Mouse (Mus musculus) bone marrow, adult 2 months (tissue): ENCODE measurements around the gene Zfp683. TPM values are rescaled to one million over a fixed set of nuclear protein-coding genes. Genes with fewer than 3 reads are reported as not detected.

Experiments used
- H3K27ac ChIP-seq: fragments of 200-500 bp; 2 replicates; pipeline ENCODE4 v1.5.1; 2012; ENCODE audit warnings: low read depth, mild to moderate bottlenecking, control low read depth, inconsistent platforms, low read length; ENCODE audit not compliant: control insufficient read depth, poor library complexity, insufficient read depth
- H3K4me1 ChIP-seq: fragments of 200-500 bp; 2 replicates; pipeline ENCODE4 v1.6.1; 2011; ENCODE audit warnings: low read length; ENCODE audit not compliant: control insufficient read depth, insufficient read depth
- H3K4me3 ChIP-seq: fragments of 200-500 bp; replicated peaks from 2 replicates; pipeline ENCODE3; 2011; ENCODE audit warnings: mild to moderate bottlenecking, low read depth, low read length, control low read depth; ENCODE audit not compliant: control insufficient read depth
- CTCF ChIP-seq: fragments of 200-500 bp; IDR thresholded peaks from 2 replicates; pipeline ENCODE4 v1.5.1; 2011; ENCODE audit warnings: low read length, control low read depth; ENCODE audit not compliant: control insufficient read depth, insufficient read depth
- POLR2A ChIP-seq: fragments of 200-500 bp; IDR thresholded peaks from 2 replicates; pipeline ENCODE4 v1.6.1; 2011; ENCODE audit warnings: low read depth, mild to moderate bottlenecking, control low read depth, low read length, borderline replicate concordance; ENCODE audit not compliant: control insufficient read depth
- WGBS: fragments of 180-500 bp; shearing (Covaris S2); methylation state at CpG from one replicate; pipeline ENCODE4 v1.1.7; 2018; 5-methylcytosine and 5-hydroxymethylcytosine counted together
- polyA plus RNA-seq: library from polyadenylated mRNA; stranded (reverse); fragments of >200 nt; gene quantifications from 2 replicates; pipeline ENCODE4 v1.2.4, GENCODE M21; 2011; ENCODE audit warnings: low replicate concordance; ENCODE audit not compliant: missing spikeins, insufficient read depth, insufficient read length

The Zfp683 gene
- polyA plus RNA-seq, 1 experiment = 1.0 TPM

DNA sequence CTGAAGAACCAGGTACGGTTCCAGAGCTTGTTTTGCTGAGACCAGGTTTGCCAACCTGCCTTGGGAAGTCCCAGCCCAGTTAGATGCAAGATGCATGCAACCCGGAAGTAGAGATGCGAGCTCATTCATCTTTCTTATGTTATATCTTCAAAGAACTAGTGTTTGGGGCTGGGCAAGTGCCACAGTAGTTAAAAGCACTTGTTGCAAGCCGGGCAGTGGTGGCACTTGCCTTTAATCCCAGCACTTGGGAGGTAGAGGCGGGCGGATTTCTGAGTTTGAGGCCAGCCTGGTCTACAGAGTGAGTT, 37.5 kb downstream of the Zfp683 start:
- TF ChIP-seq POLR2A (no peak), CTCF (no peak)
- Histone ChIP-seq H3K27ac (no peak overlapping the region), H3K4me3 (no peak overlapping the region), H3K4me1 (peaks cover 4% of the 10 kb centered on the region)
- 83% methylated on average over 6 of the region's 6 CpGs for WGBS

DNA sequence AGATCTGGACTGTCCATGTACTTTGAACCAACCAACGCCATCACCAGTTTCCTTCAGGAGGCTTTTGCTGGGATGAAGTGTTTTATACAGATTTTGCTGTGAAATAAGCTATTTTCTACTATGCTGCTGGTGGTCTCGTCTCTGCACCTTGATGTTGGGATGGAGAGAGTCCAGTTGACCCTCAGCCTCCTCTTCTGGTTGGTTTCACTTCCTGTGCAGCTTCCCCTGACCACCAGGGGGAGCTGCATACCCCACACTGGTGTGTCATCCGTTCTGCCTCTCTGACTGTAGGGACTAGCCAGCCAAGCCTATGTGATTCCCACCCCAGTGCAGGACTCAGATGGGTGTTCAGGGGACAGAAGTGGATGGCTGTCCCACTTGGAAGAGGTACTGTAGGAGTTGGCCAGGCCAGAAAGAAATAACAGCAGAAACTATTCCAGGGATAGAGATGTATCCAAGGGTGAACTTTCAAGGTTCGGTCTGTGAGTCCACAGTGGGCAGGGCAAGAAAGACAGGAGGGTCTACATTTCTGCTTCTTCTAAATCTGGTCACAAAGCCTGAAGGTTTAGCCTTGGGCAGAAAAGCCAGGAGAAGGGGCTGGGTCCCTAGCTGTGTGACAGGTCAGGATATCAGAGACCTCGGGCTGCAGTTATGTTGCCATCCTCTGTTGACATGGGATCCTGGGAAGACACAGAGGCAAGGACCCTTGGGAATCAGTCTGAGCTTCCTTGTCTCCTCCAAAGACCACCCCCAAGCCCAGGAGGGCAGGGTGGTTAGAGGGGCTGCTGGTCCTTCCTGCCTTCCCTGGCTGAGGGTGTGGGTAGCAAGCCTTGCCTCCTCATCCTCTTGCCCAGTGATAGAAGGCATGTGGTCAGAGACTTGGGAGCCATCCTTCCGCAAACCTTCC, 39.0 kb downstream of the Zfp683 start:
- Histone ChIP-seq H3K4me3 (peak overlapping the region; percentile 91), H3K4me1 (peaks cover 3% of the 10 kb centered on the region; the same call in 1 of the 2 replicates), H3K27ac (peak overlapping the region; percentile 91; the same call in 1 of the 2 replicates)
- WGBS = 58% methylated on average over 6 of the region's 6 CpGs
- TF ChIP-seq POLR2A (no peak), CTCF (peak; percentile 95)

GRCm38 (mm10) chr4:134094004-134094564, 40.4 kb downstream of the Zfp683 start:
- peak overlapping the region; percentile 91 for H3K27ac ChIP-seq

GRCm38 (mm10) chr4:134094923-134095547, 41.4 kb downstream of the Zfp683 start, which contains the start of gene Cd52:
Cd52 (minus strand) TSS chr4:134095082.
- Histone ChIP-seq H3K4me1 (peaks cover 5% of the 10 kb centered on the region), H3K4me3 (peak within 1 kb of the TSS; percentile 91), H3K27ac (peak within 1 kb of the TSS; percentile 91)
- WGBS = 7% methylated on average over 3 of the region's 3 CpGs
- TF ChIP-seq CTCF = no peak
- TF ChIP-seq POLR2A = peak; percentile 41; the same call in 1 of the 2 replicates

More at GRCm38 (mm10) chr4:134094004-134094564, 40.4 kb downstream of the Zfp683 start:
- peaks cover 3% of the 10 kb centered on the region; the same call in 1 of the 2 replicates for H3K4me1 ChIP-seq
- 37% methylated on average over 7 of the region's 7 CpGs for WGBS
- TF ChIP-seq POLR2A = no peak
- H3K4me3 ChIP-seq = peak overlapping the region; percentile 91

DNA sequence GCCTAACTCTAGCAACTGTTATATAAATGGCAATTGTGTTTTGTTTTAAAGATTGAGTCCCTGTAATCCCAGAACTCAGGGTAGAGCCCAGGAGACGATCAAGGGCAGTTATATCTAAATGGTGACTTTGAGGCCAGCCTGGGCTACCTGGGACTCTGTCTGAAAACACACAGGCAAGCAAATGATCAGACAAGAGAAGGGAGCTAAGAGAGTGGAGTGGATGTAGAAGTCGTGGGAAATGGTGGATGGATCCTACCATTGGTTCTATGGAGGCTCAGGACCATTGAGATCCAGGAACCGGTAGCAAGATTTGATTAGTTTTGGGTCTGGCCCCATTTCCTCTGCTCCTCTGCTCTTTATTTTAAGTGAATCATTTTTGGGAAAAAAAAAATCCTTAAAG, 42.5 kb downstream of the Zfp683 start:
- H3K27ac ChIP-seq = peak overlapping the region; percentile 19; the same call in 1 of the 2 replicates
- WGBS = 75% methylated on average over 3 of the region's 3 CpGs
- TF ChIP-seq POLR2A = no peak
- TF ChIP-seq CTCF = no peak
- peaks cover 9% of the 10 kb centered on the region for H3K4me1 ChIP-seq
- no peak overlapping the region for H3K4me3 ChIP-seq

- WGBS = 2% methylated on average over 5 of the region's 5 CpGs
- H3K4me1 ChIP-seq = peaks cover 9% of the 10 kb centered on the region
- peak overlapping the region; percentile 89 for H3K27ac ChIP-seq
- H3K4me3 ChIP-seq = no peak overlapping the region
- no peak for TF ChIP-seq CTCF
- TF ChIP-seq POLR2A = no peak
Measured at GRCm38 (mm10) chr4:134097015-134097608, 43.5 kb downstream of the Zfp683 start.

DNA sequence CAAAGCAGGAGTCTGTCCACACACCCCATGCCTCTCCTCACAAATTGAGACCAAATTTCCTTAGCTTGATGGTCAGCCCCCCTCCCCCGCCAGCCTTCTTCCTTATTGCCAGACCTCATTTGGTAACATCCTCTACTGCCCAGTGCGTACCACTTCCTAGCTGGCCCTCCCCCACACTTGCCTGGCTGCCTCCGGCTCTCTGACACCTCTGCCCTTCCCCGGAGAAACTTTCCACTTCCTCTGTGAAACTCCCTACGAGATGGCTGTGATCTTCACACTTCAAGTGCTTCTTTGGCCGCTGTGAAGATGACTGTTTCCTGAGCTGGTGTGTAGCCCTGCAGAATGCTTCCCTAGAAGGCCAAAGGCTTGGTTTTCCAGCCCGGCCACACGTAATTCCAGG, 45.0 kb downstream of the Zfp683 start:
- Histone ChIP-seq H3K27ac (peak overlapping the region; percentile 89), H3K4me1 (peaks cover 9% of the 10 kb centered on the region), H3K4me3 (peak overlapping the region; percentile 22)
- TF ChIP-seq CTCF (no peak), POLR2A (peak; percentile 67; the same call in 1 of the 2 replicates)
- 7% methylated on average over 8 of the region's 8 CpGs for WGBS

GRCm38 (mm10) chr4:134100245-134100644, 46.6 kb downstream of the Zfp683 start:
- WGBS = 83% methylated on average over 4 of the region's 4 CpGs
- peaks cover 9% of the 10 kb centered on the region for H3K4me1 ChIP-seq
- peak overlapping the region; percentile 89; the same call in 1 of the 2 replicates for H3K27ac ChIP-seq
- no peak for TF ChIP-seq CTCF
- TF ChIP-seq POLR2A = no peak
- H3K4me3 ChIP-seq = no peak overlapping the region
